Mouse (Mus musculus) embryonic facial prominence, embryonic 13.5 days (tissue): Measurements from ENCODE around the gene Stag3. TPM values are rescaled to one million over a fixed set of nuclear protein-coding genes. Genes with fewer than 3 reads are reported as not detected.

Source experiments
- ATAC-seq: fragments of 200-750 bp; cut with Nextera tagmentation; 2 replicates; pipeline ENCODE4 v1.8.0; 2017; ENCODE audit warnings: low read depth; ENCODE audit not compliant: insufficient number of reproducible peaks, insufficient read depth, low FRiP score, low TSS enrichment
- H3K27ac ChIP-seq: fragments of 300-500 bp; sonication (generic); 2 replicates; pipeline ENCODE4 v1.5.1; 2015; ENCODE audit warnings: moderate library complexity, mild to moderate bottlenecking, inconsistent platforms
- H3K27me3 ChIP-seq: fragments of 300-500 bp; sonication (generic); 2 replicates; pipeline ENCODE4 v1.6.1; 2015; ENCODE audit warnings: mild to moderate bottlenecking, inconsistent platforms
- H3K36me3 ChIP-seq: fragments of 300-500 bp; sonication (generic); 2 replicates; pipeline ENCODE4 v1.6.1; 2015; ENCODE audit warnings: mild to moderate bottlenecking, inconsistent platforms
- H3K4me1 ChIP-seq: fragments of 300-500 bp; sonication (generic); 2 replicates; pipeline ENCODE4 v1.6.1; 2015; ENCODE audit warnings: inconsistent platforms
- H3K4me2 ChIP-seq: fragments of 300-500 bp; sonication (generic); 2 replicates; pipeline ENCODE4 v1.6.1; 2015; ENCODE audit warnings: moderate library complexity, mild to moderate bottlenecking, inconsistent platforms
- H3K4me3 ChIP-seq: fragments of 300-500 bp; sonication (generic); 2 replicates; pipeline ENCODE4 v1.5.1; 2015; ENCODE audit warnings: mild to moderate bottlenecking, inconsistent platforms
- H3K9ac ChIP-seq: fragments of 300-500 bp; sonication (generic); 2 replicates; pipeline ENCODE4 v1.6.1; 2015; ENCODE audit warnings: mild to moderate bottlenecking, inconsistent platforms
- H3K9me3 ChIP-seq: fragments of 300-500 bp; sonication (generic); 2 replicates; pipeline ENCODE4 v1.6.1; 2016; ENCODE audit warnings: inconsistent platforms
- WGBS: fragments of 180-500 bp; shearing (Covaris S2); methylation state at CpG from one replicate; pipeline ENCODE4 v1.1.7; 2015; ENCODE audit warnings: mixed read lengths; 5-methylcytosine and 5-hydroxymethylcytosine counted together
- polyA plus RNA-seq: library from polyadenylated mRNA; unstranded; fragments of >200 nt; fragmentation: Nextera tagmentation; extraction: Ambion mirVana; gene quantifications from 2 replicates; pipeline ENCODE4 v1.2.1, GENCODE M21; 2015

Stag3 gene
- 6.2 and 6.9 TPM in 2 replicates for polyA plus RNA-seq

GRCm38 (mm10) chr5:138279585-138280424 lies at the start of gene Stag3, which contains the start of the genes Gm43720 and Gpc2:
TSS of gene Stag3 (plus strand) at chr5:138280240.
TSS of gene Gm43720 (minus strand) at chr5:138279958.
TSS of gene Gpc2 (minus strand) at chr5:138280005.
- peak; percentile 98 for ATAC-seq
- Histone ChIP-seq H3K27me3 (no peaks in the 10 kb centered on the region; the same call in 1 of the 2 replicates), H3K9me3 (peaks cover 8% of the 10 kb centered on the region), H3K4me1 (peaks cover 47% of the 10 kb centered on the region), H3K4me2 (peak within 1 kb of the TSS; percentile 84), H3K4me3 (peak within 1 kb of the TSS; percentile 82), H3K36me3 (peaks cover 32% of the 10 kb centered on the region), H3K9ac (peak within 1 kb of the TSS; percentile 86), H3K27ac (peak within 1 kb of the TSS; percentile 73)
- under 1% methylated on average over 56 of the region's 56 CpGs for WGBS

- WGBS, result 80% methylated on average over 2 of the region's 2 CpGs
- Histone ChIP-seq H3K4me3 (no peak overlapping the region), H3K9ac (no peak overlapping the region), H3K4me1 (no peaks in the 10 kb centered on the region), H3K36me3 (no peaks in the 10 kb centered on the region), H3K27me3 (no peaks in the 10 kb centered on the region), H3K4me2 (no peak overlapping the region), H3K27ac (no peak overlapping the region), H3K9me3 (no peaks in the 10 kb centered on the region)
- no peak for ATAC-seq
Measured at GRCm38 (mm10) chr5:138233778-138234177, 46.3 kb upstream of the Stag3 start.

- Histone ChIP-seq H3K4me2 (no peak overlapping the region), H3K4me3 (no peak overlapping the region), H3K4me1 (no peaks in the 10 kb centered on the region), H3K9me3 (no peaks in the 10 kb centered on the region), H3K27ac (no peak overlapping the region), H3K36me3 (no peaks in the 10 kb centered on the region), H3K27me3 (no peaks in the 10 kb centered on the region), H3K9ac (no peak overlapping the region)
- no peak for ATAC-seq
Measured at GRCm38 (mm10) chr5:138234224-138234623, 45.8 kb upstream of the Stag3 start.

GRCm38 (mm10) chr5:138241511-138241910 lies 38.5 kb upstream of the Stag3 start:
- no peak overlapping the region for H3K9ac ChIP-seq
- no peak overlapping the region for H3K4me3 ChIP-seq
- ATAC-seq, result no peak
- no peaks in the 10 kb centered on the region for H3K36me3 ChIP-seq
- no peaks in the 10 kb centered on the region for H3K4me1 ChIP-seq
- WGBS, result 50% methylated on average over 2 of the region's 2 CpGs
- no peaks in the 10 kb centered on the region for H3K27me3 ChIP-seq
- no peak overlapping the region for H3K27ac ChIP-seq
- no peaks in the 10 kb centered on the region for H3K9me3 ChIP-seq
- no peak overlapping the region for H3K4me2 ChIP-seq

- Histone ChIP-seq H3K27ac (no peak overlapping the region), H3K9me3 (no peaks in the 10 kb centered on the region), H3K4me2 (no peak overlapping the region), H3K4me3 (no peak overlapping the region), H3K36me3 (no peaks in the 10 kb centered on the region), H3K27me3 (no peaks in the 10 kb centered on the region), H3K9ac (no peak overlapping the region), H3K4me1 (peaks cover 6% of the 10 kb centered on the region)
- no peak for ATAC-seq
- WGBS, result 84% methylated on average over 12 of the region's 12 CpGs
Measured at GRCm38 (mm10) chr5:138251144-138251543, 28.9 kb upstream of the Stag3 start.

DNA sequence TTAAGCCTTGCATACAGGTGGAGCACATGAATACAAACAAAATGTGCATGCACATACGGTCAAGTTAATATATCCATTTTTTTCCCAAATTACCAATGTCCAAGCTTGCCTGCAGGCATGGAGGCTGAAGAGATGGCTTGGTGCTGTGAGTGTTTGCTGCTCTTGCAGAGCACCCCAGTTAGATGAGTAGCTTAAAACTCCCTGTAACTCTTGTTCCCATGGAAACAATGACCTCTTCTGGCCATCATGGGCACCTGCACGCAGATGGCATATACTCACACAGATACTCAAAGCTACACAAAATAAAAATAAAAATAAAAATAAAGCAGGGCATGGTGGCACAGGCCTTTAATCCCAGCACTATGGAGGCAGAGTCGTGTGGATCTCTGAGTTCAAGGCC lies 27.0 kb upstream of the Stag3 start:
- ATAC-seq, result no peak
- Histone ChIP-seq H3K36me3 (peaks cover 4% of the 10 kb centered on the region; the same call in 1 of the 2 replicates), H3K4me1 (peaks cover 11% of the 10 kb centered on the region), H3K9me3 (no peaks in the 10 kb centered on the region), H3K27me3 (no peaks in the 10 kb centered on the region), H3K4me3 (no peak overlapping the region), H3K27ac (no peak overlapping the region), H3K4me2 (no peak overlapping the region), H3K9ac (no peak overlapping the region)
- 86% methylated on average over 3 of the region's 3 CpGs for WGBS

- Histone ChIP-seq H3K4me3 (peak within 1 kb of the TSS; percentile 51), H3K27ac (peak within 1 kb of the TSS; percentile 58), H3K9ac (peak within 1 kb of the TSS; percentile 74), H3K9me3 (no peaks in the 10 kb centered on the region), H3K36me3 (peaks cover 26% of the 10 kb centered on the region), H3K4me1 (peaks cover 16% of the 10 kb centered on the region), H3K27me3 (no peaks in the 10 kb centered on the region), H3K4me2 (peak within 1 kb of the TSS; percentile 76)
- ATAC-seq, result peak; percentile 98
- WGBS, result under 1% methylated on average over 38 of the region's 38 CpGs
Measured at GRCm38 (mm10) chr5:138255353-138256093, 24.5 kb upstream of the Stag3 start, which contains the start of gene Lamtor4. TSS of gene Lamtor4 (plus strand) at chr5:138255482.

- Histone ChIP-seq H3K36me3 (peaks cover 32% of the 10 kb centered on the region), H3K9me3 (no peaks in the 10 kb centered on the region), H3K4me3 (peak overlapping the region; percentile 51), H3K4me1 (peaks cover 16% of the 10 kb centered on the region), H3K4me2 (peak overlapping the region; percentile 76), H3K9ac (peak overlapping the region; percentile 74), H3K27ac (peak overlapping the region; percentile 58), H3K27me3 (no peaks in the 10 kb centered on the region)
- WGBS, result 16% methylated on average over 7 of the region's 7 CpGs
- no peak for ATAC-seq
Measured at GRCm38 (mm10) chr5:138256094-138256467, 24.0 kb upstream of the Stag3 start.

GRCm38 (mm10) chr5:138256966-138257584 lies 23.0 kb upstream of the Stag3 start:
- peaks cover 16% of the 10 kb centered on the region for H3K4me1 ChIP-seq
- 90% methylated on average over 10 of the region's 10 CpGs for WGBS
- H3K9ac ChIP-seq, result no peak overlapping the region
- no peak for ATAC-seq
- H3K27me3 ChIP-seq, result no peaks in the 10 kb centered on the region
- no peak overlapping the region for H3K27ac ChIP-seq
- H3K36me3 ChIP-seq, result peaks cover 42% of the 10 kb centered on the region
- H3K4me3 ChIP-seq, result 0 out of 2 replicates have a peak overlapping the region, but pooled peaks have one; percentile 51
- H3K4me2 ChIP-seq, result no peak overlapping the region
- no peaks in the 10 kb centered on the region for H3K9me3 ChIP-seq

DNA sequence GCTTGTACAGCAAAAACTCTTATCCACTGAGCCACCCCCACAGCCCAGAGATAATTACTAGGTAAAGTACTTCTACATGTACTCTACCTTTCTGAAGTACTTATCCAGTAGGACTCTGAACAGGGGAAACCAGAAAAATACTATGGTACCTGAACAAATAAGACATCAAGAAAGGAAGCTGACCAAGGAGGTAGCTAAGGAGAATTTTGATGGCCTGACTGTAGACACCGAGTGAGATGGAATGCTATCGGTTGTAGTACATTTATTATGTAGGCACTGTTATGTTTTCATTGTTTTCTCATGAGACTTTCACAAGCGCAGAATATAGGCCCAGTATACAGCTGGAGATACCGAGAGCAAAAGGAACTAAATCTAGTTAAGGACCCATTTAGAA lies 22.5 kb upstream of the Stag3 start:
- no peak overlapping the region for H3K27ac ChIP-seq
- no peaks in the 10 kb centered on the region for H3K27me3 ChIP-seq
- no peak overlapping the region for H3K4me3 ChIP-seq
- H3K36me3 ChIP-seq, result peaks cover 44% of the 10 kb centered on the region
- 93% methylated on average over 4 of the region's 4 CpGs for WGBS
- no peak overlapping the region for H3K9ac ChIP-seq
- no peak for ATAC-seq
- H3K4me2 ChIP-seq, result no peak overlapping the region
- peaks cover 20% of the 10 kb centered on the region for H3K4me1 ChIP-seq
- H3K9me3 ChIP-seq, result no peaks in the 10 kb centered on the region

GRCm38 (mm10) chr5:138258078-138258477 lies 22.0 kb upstream of the Stag3 start:
- Histone ChIP-seq H3K27me3 (no peaks in the 10 kb centered on the region), H3K36me3 (peaks cover 44% of the 10 kb centered on the region), H3K27ac (no peak overlapping the region), H3K9ac (no peak overlapping the region), H3K4me3 (no peak overlapping the region), H3K9me3 (no peaks in the 10 kb centered on the region), H3K4me1 (peaks cover 25% of the 10 kb centered on the region), H3K4me2 (no peak overlapping the region)
- ATAC-seq, result no peak
- 88% methylated on average over 3 of the region's 3 CpGs for WGBS
